Mouse (Mus musculus): Measurements from ENCODE around the gene Ddx49. TPM values are rescaled to one million over a fixed set of nuclear protein-coding genes. Genes with fewer than 3 reads are reported as not detected.

Ddx49 gene
- polyA plus RNA-seq, 1 experiment: 40.9 TPM

GRCm38 (mm10) chr8:70272949-70273348 lies 29.3 kb downstream of the Ddx49 start:
- WGBS: 31% methylated on average over 3 of the region's 3 CpGs
- no peak for DNase-seq (ENCODE audit: low read depth, low spot score)

GRCm38 (mm10) chr8:70268799-70269565 lies 33.3 kb downstream of the Ddx49 start:
- 43% methylated on average over 11 of the region's 11 CpGs for WGBS
- DNase-seq (ENCODE audit: low read depth, low spot score): no peak

- no peak for DNase-seq (ENCODE audit: low read depth, low spot score)
- 69% methylated on average over 5 of the region's 5 CpGs for WGBS
These were observed 34.0 kb downstream of the Ddx49 start for GRCm38 (mm10) chr8:70268311-70268710.

- DNase-seq (ENCODE audit: low read depth, low spot score): no peak
- 87% methylated on average over 3 of the region's 3 CpGs for WGBS
These were observed 34.6 kb downstream of the Ddx49 start for GRCm38 (mm10) chr8:70267674-70268073.

GRCm38 (mm10) chr8:70259043-70259442 lies 43.2 kb downstream of the Ddx49 start:
- WGBS: 85% methylated on average over 2 of the region's 2 CpGs
- no peak for DNase-seq (ENCODE audit: low read depth, low spot score)

GRCm38 (mm10) chr8:70258600-70258999 lies 43.7 kb downstream of the Ddx49 start:
- DNase-seq (ENCODE audit: low read depth, low spot score): no peak
- WGBS: 72% methylated on average over 5 of the region's 5 CpGs

GRCm38 (mm10) chr8:70257456-70257855 lies 44.8 kb downstream of the Ddx49 start:
- DNase-seq (ENCODE audit: low read depth, low spot score): no peak
- WGBS: 43% methylated on average over 3 of the region's 3 CpGs

GRCm38 (mm10) chr8:70254628-70255027 lies 47.7 kb downstream of the Ddx49 start:
- no peak for DNase-seq (ENCODE audit: low read depth, low spot score)
- WGBS: 75% methylated on average over 1 of the region's 1 CpGs

- DNase-seq (ENCODE audit: low read depth, low spot score): no peak
- 95% methylated on average over 3 of the region's 3 CpGs for WGBS
These were observed 54.4 kb downstream of the Ddx49 start for GRCm38 (mm10) chr8:70247841-70248240.

GRCm38 (mm10) chr8:70246622-70247021 lies 55.7 kb downstream of the Ddx49 start:
- WGBS: 83% methylated on average over 6 of the region's 6 CpGs
- DNase-seq (ENCODE audit: low read depth, low spot score): no peak

Other genes starting within 250 kb of the Ddx49 start
- gene Tm6sf2, start 229.6 kb downstream of the Ddx49 start, polyA plus RNA-seq (2012; rRNA removed): 458 and 745 TPM in 2 replicates
- gene Hapln4, start 219.0 kb downstream of the Ddx49 start, polyA plus RNA-seq (2012; rRNA removed): 0.42 and 0.70 TPM in 2 replicates
- 0.06 and 0.10 TPM in 2 replicates for gene Ncan, start 181.6 kb downstream of the Ddx49 start, polyA plus RNA-seq (2012; rRNA removed)
- 23.2 and 25.3 TPM in 2 replicates for gene Nr2c2ap, start 171.2 kb downstream of the Ddx49 start, polyA plus RNA-seq (2012; rRNA removed)
- gene Rfxank, start 163.3 kb downstream of the Ddx49 start, polyA plus RNA-seq (2012; rRNA removed): 22.5 and 32.6 TPM in 2 replicates
- gene Borcs8, start 163.0 kb downstream of the Ddx49 start, polyA plus RNA-seq (2012; rRNA removed): 69.2 and 73.2 TPM in 2 replicates
- 3.0 and 4.9 TPM in 2 replicates for gene Mef2b, start 162.8 kb downstream of the Ddx49 start, polyA plus RNA-seq (2012; rRNA removed)
- gene Tmem161a, start 130.1 kb downstream of the Ddx49 start, polyA plus RNA-seq (2012; rRNA removed): 52.9 and 69.2 TPM in 2 replicates
- gene Slc25a42, start 90.2 kb downstream of the Ddx49 start, polyA plus RNA-seq (2012; rRNA removed): 15.5 and 23.1 TPM in 2 replicates
- 20.2 and 28.8 TPM in 2 replicates for gene Sugp2, start 68.3 kb downstream of the Ddx49 start, polyA plus RNA-seq (2012; rRNA removed)
- gene Armc6, start 68.0 kb downstream of the Ddx49 start, polyA plus RNA-seq (2012; rRNA removed): 13.6 and 15.2 TPM in 2 replicates
- 5.8 and 6.7 TPM in 2 replicates for gene Homer3, start 19.7 kb downstream of the Ddx49 start, polyA plus RNA-seq (2012; rRNA removed)
- 438 and 500 TPM in 2 replicates for gene Cope, start within 50 bp of the Ddx49 start, polyA plus RNA-seq (2012; rRNA removed)
- 0.36 and 0.64 TPM in 2 replicates for gene Cers1, start 13.3 kb upstream of the Ddx49 start, polyA plus RNA-seq (2012; rRNA removed)
- 0.14 and 0.26 TPM in 2 replicates for gene Gdf1, start 27.3 kb upstream of the Ddx49 start, polyA plus RNA-seq (2012; rRNA removed)
- 24.5 and 35.3 TPM in 2 replicates for gene Upf1, start 50.8 kb upstream of the Ddx49 start, polyA plus RNA-seq (2012; rRNA removed)
- gene Comp, start 71.1 kb upstream of the Ddx49 start, polyA plus RNA-seq (2012; rRNA removed): 0.15 and 0.25 TPM in 2 replicates
- gene Crtc1, start 137.1 kb upstream of the Ddx49 start, polyA plus RNA-seq (2012; rRNA removed): 7.6 and 9.3 TPM in 2 replicates
- gene Klhl26, start 174.5 kb upstream of the Ddx49 start, polyA plus RNA-seq (2012; rRNA removed): 16.8 and 22.1 TPM in 2 replicates
- 2.1 and 2.4 TPM in 2 replicates for gene Tmem59l, start 184.9 kb upstream of the Ddx49 start, polyA plus RNA-seq (2012; rRNA removed)
- gene Crlf1, start 190.7 kb upstream of the Ddx49 start, polyA plus RNA-seq (2012; rRNA removed): 1.1 and 2.0 TPM in 2 replicates
- 137 and 159 TPM in 2 replicates for gene Rex1bd, start 204.3 kb upstream of the Ddx49 start, polyA plus RNA-seq (2012; rRNA removed)
- gene Uba52, start 208.3 kb upstream of the Ddx49 start, polyA plus RNA-seq (2012; rRNA removed): 768 and 796 TPM in 2 replicates
- 422 and 497 TPM in 2 replicates for gene Fkbp8, start 225.2 kb upstream of the Ddx49 start, polyA plus RNA-seq (2012; rRNA removed)
- gene Kxd1, start 225.5 kb upstream of the Ddx49 start, polyA plus RNA-seq (2012; rRNA removed): 64.3 and 72.6 TPM in 2 replicates
- 24.9 and 28.2 TPM in 2 replicates for gene Ell, start 237.0 kb upstream of the Ddx49 start, polyA plus RNA-seq (2012; rRNA removed)